Mouse (Mus musculus) lung, adult 2 months (tissue): ENCODE measurements at regions not wholly inside any gene's neighbourhood (a gene's known extent, or its start where the extent isn't known, plus 50 kb on each side); places are given as distances from the start of the nearest gene placed in this dataset.

Source experiments
- DNase-seq: peaks from one replicate; pipeline ENCODE4 v3.0.0; 2022
- H3K4me1 ChIP-seq: fragments of 200-500 bp; 2 replicates; pipeline ENCODE4 v1.6.1; 2011; ENCODE audit warnings: low read length; ENCODE audit not compliant: control insufficient read depth, insufficient read depth
- H3K4me3 ChIP-seq: fragments of 200-500 bp; replicated peaks from 2 replicates; pipeline ENCODE3; 2011; ENCODE audit warnings: low read depth, mild to moderate bottlenecking, control low read depth, low read length; ENCODE audit errors: extremely low read depth
- CTCF ChIP-seq: fragments of 200-500 bp; IDR thresholded peaks from 2 replicates; pipeline ENCODE4 v1.5.1; 2011; ENCODE audit warnings: mild to moderate bottlenecking, low read length, control low read depth; ENCODE audit not compliant: insufficient read depth
- POLR2A ChIP-seq: fragments of 200-500 bp; IDR thresholded peaks from 2 replicates; pipeline ENCODE4 v1.6.1; 2011; ENCODE audit warnings: low read depth, mild to moderate bottlenecking, control low read depth, low read length, borderline replicate concordance; ENCODE audit errors: extremely low read depth
- WGBS: fragments of 180-500 bp; shearing (Covaris S2); methylation state at CpG from one replicate; pipeline ENCODE4 v1.1.7; 2018; 5-methylcytosine and 5-hydroxymethylcytosine counted together

GRCm38 (mm10) chr13:60268256-60268655 is 91.1 kb upstream of the Gas1 start:
- TF ChIP-seq CTCF: no peak
- no peak for TF ChIP-seq POLR2A
- no peak overlapping the region for H3K4me3 ChIP-seq
- DNase-seq: no peak
- 85% methylated on average over 11 of the region's 11 CpGs for WGBS
- no peaks in the 10 kb centered on the region for H3K4me1 ChIP-seq

- H3K4me1 ChIP-seq: no peaks in the 10 kb centered on the region
- no peak for DNase-seq
- 80% methylated on average over 9 of the region's 9 CpGs for WGBS
- H3K4me3 ChIP-seq: no peak overlapping the region
- TF ChIP-seq POLR2A: no peak
- no peak for TF ChIP-seq CTCF
These were observed 92.3 kb upstream of the Gas1 start for GRCm38 (mm10) chr13:60269406-60269841.

DNA sequence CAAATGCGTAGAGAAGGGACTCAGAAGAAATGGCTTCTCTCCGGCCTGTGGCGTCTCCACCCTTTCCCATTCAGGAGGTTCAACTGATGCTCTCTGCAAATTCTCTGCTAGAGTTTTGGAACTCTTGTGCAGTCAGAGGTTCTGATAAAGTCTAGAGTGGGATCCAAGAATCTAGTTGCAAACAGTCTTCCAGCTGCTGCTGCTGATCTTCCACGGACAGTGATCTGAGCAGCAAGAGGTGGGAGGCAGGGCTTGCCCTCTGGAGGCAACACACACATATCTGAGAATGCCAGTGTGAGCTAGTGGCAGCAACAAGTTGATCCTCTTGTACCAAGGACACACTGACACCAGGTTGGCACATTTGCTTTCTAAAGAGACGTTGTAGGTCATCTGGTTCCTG is 93.4 kb upstream of the Gas1 start:
- no peak for TF ChIP-seq POLR2A
- TF ChIP-seq CTCF: no peak
- WGBS: 76% methylated on average over 5 of the region's 5 CpGs

GRCm38 (mm10) chr13:60273331-60273730 is 96.2 kb upstream of the Gas1 start:
- 77% methylated on average over 7 of the region's 7 CpGs for WGBS
- no peak for TF ChIP-seq POLR2A
- TF ChIP-seq CTCF: no peak
- Histone ChIP-seq H3K4me3 (no peak overlapping the region), H3K4me1 (no peaks in the 10 kb centered on the region)
- no peak for DNase-seq

More for the DNA sequence above, 93.4 kb upstream of the Gas1 start:
- H3K4me1 ChIP-seq: no peaks in the 10 kb centered on the region
- no peak overlapping the region for H3K4me3 ChIP-seq
- DNase-seq: no peak

DNA sequence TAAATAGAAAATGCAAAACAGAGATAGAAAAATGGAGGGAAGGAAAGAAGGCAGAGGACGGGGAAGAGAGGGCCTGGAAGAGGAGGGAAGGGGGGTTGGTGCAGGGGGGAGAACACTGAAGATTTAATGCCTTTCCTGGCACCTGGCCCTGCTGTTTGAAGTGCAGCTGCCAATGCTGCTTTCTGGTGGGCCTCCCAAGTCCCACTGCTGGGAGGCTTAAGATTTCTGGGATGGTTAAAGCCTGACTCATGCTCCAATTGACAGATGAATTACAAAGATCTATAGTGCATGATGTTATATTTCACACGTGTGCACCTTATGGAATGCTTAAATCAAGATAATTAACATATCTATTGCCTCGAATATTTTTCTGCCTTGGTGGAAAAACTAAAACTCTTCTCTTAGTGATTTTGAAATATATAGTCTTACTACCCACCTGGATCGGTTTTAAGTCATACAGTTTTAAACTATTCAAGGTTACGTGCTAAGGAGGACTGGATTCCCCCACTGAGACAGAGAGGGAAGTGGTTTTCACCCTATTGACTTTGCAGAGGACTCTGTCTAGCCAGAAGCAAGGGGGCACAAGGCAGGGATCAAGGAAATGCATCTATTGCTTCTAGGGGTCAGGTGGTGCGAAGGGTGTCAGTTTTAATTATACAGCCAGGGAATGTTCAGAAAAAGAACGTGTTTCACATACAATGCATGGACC is 105.5 kb upstream of the Gas1 start:
- Histone ChIP-seq H3K4me3 (no peak overlapping the region), H3K4me1 (no peaks in the 10 kb centered on the region)
- WGBS: 66% methylated on average over 7 of the region's 7 CpGs
- no peak for TF ChIP-seq CTCF
- TF ChIP-seq POLR2A: no peak
- no peak for DNase-seq

- no peak for TF ChIP-seq POLR2A
- TF ChIP-seq CTCF: no peak
- DNase-seq: no peak
- H3K4me1 ChIP-seq: no peaks in the 10 kb centered on the region
- H3K4me3 ChIP-seq: no peak overlapping the region
- 47% methylated on average over 11 of the region's 11 CpGs for WGBS
These were observed 109.5 kb upstream of the Gas1 start for GRCm38 (mm10) chr13:60286525-60287224.

DNA sequence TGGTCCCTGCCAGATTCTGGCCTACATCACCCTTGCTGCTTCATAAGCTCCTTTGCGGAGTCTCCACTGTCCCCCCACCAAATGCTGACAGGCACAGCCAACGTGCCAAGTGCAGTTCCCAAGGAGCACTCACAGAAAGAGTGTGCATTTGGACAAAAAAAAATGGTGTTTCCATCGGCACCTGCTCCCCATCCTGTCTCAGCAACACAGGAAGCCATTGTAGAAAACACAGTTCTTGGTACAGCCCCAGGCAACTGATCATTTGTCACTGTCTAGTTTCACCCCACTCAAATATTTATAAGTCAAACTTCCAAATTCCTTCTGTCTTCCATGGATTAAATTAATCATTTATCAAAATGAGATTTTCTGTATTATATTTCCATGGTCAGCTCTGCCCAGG is 112.5 kb upstream of the Gas1 start:
- no peak overlapping the region for H3K4me3 ChIP-seq
- no peaks in the 10 kb centered on the region for H3K4me1 ChIP-seq
- DNase-seq: no peak
- WGBS: 63% methylated on average over 3 of the region's 3 CpGs
- TF ChIP-seq POLR2A: no peak
- TF ChIP-seq CTCF: no peak

GRCm38 (mm10) chr13:60290820-60291219 is 113.7 kb upstream of the Gas1 start:
- 68% methylated on average over 4 of the region's 4 CpGs for WGBS
- TF ChIP-seq CTCF: no peak
- TF ChIP-seq POLR2A: no peak
- no peaks in the 10 kb centered on the region for H3K4me1 ChIP-seq
- H3K4me3 ChIP-seq: no peak overlapping the region
- DNase-seq: no peak

DNA sequence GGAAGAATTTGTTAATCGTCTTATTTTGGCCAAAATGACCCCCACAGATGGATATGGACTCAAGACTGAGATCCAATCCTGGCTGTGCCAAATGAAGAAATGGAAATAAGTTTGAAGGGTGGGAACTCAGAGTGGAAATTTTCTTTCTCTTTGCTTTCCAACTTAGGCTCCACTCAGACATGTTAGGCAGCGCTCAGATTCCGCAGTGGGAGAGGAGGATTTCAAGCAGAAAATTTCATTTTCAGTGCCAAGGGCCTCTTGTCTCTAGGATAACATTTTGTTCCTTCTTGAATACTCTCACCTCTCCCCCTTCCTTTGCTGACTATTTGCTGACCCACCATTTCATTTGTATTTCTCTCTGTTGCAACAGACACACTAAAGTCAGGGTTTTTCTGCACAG is 114.2 kb upstream of the Gas1 start:
- TF ChIP-seq CTCF (no peak), POLR2A (no peak)
- DNase-seq: no peak
- Histone ChIP-seq H3K4me1 (no peaks in the 10 kb centered on the region), H3K4me3 (no peak overlapping the region)
- WGBS: 66% methylated on average over 3 of the region's 3 CpGs

DNA sequence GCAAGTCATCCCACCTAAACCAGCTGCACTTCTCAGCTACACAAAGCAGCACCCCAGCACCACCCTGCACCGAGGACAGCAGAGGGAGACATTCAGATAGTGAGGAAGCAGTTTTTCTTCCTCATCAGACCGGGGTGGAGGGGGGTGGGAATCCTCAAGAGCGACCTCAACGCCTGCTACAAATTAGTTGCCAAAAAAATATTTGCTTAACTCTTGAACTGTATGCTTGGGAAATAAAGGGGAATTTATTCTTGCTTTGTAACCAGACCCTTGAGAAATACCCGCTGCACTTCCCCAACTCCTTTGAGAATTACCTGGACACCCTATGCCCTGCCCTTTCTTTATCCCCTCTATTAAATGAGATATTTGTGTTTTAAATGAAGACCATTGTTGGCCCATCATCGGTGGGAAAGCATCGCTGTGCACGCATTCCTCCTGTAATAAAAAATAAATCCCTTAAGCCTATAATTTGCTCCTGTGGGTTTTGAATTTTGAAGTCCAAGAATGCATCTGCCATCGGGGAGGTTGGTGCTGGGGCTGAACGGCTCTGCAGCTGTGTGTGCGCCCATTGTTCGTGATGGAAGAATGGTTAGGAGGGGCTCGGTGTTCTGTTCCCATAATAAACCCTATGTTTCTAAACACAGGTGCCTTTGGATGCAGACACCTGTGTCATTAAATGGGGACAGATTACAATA is 119.2 kb upstream of the Gas1 start:
- Histone ChIP-seq H3K4me1 (peaks cover 3% of the 10 kb centered on the region; the same call in 1 of the 2 replicates), H3K4me3 (no peak overlapping the region)
- 54% methylated on average over 13 of the region's 13 CpGs for WGBS
- TF ChIP-seq POLR2A (no peak), CTCF (no peak)
- DNase-seq: no peak
